Mouse (Mus musculus): ENCODE measurements around the gene Aak1.

Aak1 gene

DNA sequence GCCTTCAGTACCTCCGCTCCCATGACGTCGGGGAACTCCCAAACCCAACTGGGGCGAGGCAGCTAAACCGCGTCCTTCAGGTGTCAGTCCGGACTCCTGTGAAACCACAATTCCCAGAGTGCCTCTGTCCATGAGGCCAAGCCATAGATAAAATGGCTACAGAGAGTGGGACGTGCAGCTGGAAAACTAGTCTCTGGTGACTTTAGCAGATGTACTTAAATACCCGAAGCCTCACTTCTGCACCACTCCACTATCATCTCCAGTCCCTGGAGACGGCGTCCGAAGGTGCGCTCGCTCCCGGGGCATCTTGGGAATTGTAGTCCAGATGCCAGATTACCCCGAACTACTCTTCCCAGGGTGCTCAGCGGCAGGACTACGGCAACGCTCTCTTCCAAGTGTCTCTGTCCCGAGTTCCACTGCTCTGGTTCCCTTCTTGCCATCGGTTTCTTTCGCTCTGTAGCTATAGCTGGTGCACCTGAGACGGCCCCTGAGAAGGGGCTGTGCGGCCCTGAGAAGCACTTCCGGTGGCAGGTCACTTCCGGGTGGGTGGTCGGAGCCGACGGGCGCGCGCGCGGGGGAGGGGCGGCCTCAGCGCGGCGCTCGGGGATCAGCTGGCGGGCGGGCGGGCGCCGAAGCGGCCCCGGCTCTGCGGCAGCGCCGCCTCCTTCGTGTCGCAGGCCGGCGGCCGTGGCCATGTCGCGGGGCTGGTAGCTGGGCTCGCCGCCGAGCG is at the start of gene Aak1:
TSS of gene Aak1 (plus strand) at position 603 of the 730 bp plus-strand sequence.
- DNase-seq (ENCODE audit: low read depth, low spot score): peak; percentile 95

DNA sequence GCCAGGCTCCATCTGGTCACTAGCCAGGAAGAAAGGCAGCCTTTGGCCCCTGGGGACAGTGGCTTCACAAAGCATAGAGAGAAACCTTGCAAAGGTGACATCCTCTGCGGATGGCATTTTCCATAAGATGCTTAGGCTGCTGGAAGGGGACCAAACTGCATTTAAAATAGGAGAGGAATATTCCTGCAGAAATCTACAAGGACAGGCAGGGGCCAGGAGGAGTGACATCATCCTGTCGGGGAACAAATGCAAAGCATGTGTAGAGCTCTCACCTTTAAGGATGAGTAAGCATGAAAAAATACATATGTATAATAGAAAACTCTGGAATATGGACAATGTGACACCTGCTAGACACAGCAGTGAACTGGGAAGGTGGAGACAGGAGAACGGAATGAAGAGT is 48.9 kb upstream of the Aak1 start:
- DNase-seq (ENCODE audit: low read depth, low spot score): no peak

DNA sequence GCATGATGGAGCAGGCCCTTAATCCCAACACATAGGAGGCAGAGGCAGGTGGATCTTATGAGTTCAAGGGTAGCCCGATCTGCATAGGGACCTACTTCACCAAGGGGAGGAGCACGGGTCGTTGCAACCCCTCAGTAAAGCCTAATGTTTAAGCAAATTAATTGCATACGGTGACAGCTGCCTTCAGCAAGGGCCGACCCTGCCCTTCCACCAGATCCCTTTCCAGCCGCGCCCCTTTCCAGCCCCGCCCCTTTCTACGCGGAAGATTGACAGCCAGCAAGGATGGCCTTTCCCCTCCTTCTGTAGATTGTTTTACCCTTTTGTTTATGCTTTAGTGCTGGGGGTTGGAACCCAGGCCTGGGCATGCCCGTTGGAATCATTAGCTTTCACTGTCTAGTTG is 47.9 kb upstream of the Aak1 start:
- DNase-seq (ENCODE audit: low read depth, low spot score): no peak

DNA sequence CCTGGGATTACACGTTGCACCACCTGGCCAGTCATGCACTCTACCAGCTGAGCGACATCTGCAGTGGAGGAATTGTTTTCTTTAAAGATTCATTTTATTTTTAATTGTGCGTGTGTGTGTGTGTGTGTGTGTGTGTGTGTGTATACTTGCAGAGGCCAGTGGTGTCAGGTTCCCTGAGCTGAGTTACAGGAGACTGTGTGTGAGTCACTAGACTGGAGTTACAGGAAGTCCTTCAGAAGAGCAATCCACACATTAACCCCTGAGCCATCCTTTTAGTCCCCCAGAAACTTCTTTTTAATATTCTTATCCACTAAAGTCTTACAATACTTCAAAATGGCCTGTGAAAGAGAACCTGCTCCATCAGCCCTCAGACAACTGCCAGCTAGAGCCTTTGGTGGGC is 44.7 kb upstream of the Aak1 start:
- DNase-seq (ENCODE audit: low read depth, low spot score): no peak

DNA sequence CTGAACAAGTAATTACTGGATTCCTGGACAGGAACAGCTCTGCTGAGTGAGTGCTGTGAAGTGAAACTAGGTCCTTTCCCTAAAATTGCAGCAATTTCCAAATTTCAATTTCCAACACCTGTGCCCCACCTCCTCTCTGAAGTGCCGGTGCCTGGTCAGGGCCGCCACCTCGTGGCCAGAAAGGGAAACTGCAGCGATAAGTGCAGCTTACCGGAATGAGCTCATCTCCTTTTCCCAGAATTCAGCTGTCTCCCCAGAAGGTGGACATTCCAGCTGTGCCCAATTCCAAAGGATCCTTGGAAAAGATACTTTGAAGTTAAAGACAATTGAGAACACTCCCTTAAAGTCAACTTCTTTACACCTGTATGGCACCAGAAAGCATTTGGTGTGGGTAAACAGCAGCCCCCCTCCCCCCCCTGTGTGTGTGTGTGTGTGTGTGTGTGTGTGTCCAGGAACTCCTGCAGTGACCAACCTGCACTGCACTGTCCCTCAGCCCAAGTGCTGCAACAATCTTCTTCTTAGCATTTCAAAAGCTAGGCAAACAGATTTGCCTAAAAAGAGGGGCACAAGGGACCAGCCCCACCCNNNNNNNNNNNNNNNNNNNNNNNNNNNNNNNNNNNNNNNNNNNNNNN is 42.7 kb upstream of the Aak1 start:
- DNase-seq (ENCODE audit: low read depth, low spot score): peak; percentile 77

DNA sequence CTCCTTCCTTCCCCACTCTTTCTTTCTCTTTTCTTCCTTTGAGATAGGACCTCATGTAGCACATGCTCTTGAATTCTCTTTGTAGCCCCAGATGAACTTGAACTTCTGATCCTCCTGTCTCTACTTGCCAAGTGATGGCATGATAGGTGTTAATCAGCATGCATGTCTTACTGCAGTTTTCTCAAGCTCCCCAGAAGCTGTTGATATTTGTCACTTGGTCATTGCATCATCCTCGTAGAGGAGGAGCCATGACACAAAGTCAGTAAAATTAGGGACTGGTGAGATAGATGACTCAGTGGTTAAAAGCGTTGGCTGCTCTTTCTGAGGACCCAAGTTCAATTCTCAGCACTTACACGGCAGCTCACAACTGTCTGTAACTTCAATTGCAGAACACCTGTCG is 36.4 kb upstream of the Aak1 start:
- DNase-seq (ENCODE audit: low read depth, low spot score): no peak

DNA sequence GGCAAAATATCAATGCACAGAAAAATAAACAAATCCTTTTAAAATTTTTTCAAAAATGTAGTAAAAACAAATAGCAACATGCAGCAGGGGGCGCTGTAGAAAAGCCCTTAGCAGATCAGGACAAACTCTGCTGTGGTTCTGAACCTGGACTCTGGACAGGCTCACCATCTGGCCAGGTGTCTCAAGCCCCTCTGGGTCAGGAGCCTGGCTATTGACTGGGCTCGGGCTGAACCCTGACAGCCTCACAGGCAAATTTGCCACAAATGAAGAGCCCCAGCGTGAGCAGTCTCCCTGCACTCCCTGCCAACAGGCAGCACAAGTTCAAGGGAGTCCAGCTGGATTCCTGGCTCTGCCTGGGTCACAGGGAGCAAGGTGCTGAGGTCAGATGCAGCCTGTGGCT is 36.0 kb upstream of the Aak1 start:
- peak; percentile 61 for DNase-seq (ENCODE audit: low read depth, low spot score)

DNA sequence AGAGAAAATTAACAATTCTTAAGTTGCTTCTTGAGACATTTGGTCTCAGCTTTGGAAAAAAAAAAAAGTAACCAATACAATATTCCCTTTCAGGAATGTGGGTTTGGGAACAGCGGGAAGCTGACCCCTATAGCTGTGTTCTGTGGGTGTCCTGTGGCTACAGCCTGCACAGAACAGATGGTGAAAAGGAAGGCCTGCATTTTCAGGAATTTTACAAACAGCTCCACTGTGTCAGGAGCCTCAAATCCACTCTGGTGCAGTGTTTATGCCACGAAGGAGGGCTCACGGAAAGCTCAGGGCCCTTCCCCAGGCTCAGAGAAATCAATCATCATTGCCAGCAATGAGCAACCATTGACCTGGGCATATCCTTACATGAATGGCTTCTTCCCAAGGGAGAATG is 34.4 kb upstream of the Aak1 start:
- no peak for DNase-seq (ENCODE audit: low read depth, low spot score)

DNA sequence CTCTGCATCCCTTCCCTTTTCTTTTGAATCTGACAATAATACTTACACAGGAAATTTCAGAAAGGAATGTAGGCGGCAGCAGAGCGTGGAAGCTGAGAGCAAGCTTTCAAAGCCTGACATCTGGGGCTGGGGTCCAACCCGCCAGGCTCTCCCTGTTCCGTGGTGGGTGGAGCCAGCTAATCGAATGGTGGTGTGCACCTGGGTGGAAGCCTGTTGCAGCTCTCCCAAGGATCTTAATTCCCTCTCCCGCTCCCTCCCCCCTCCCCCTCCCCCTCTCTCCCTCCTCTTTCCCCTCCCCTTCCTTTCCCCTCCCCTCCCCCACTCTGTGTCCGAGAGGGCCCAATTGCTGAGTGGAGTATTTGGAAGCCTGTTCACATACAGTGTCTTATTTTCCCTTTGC is 33.9 kb upstream of the Aak1 start:
- no peak for DNase-seq (ENCODE audit: low read depth, low spot score)

DNA sequence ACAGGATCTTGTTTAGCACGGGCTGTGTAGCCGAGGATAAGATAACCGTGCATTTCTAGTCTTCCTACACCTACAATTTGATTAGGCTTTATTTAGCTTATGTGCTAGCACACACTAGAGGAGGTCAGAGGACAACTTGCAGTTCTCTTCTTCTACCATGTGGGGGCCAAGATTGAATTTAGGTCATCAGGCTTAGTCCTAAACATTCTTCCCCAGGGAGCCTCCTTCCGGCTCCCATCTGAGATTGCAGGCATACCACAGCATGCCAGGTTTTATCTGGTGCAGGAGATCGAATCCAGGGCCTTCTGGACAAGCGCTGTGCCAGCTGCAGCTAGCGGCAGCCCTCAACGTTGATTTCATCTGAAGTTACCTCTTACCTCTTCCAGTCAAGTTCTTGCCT is 32.7 kb upstream of the Aak1 start:
- DNase-seq (ENCODE audit: low read depth, low spot score): peak; percentile 52

DNA sequence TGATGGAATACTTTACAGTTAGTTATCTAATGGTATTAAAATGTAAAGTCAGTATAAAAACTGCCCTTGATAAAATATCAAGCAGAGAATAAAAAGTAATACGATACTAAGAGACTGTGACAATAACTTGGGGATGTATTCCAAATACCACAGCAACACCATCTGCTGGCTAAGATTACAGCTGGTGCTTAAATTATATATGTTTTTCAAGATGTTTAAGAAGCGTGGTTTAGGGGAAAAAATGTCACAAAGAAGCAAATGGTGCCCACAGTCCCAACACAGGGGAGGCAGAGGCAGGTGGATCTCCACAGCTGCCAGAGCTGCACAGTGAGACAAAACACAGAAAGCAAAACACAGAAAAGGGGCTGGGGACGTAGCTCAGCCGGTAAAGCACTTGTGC is 30.4 kb upstream of the Aak1 start:
- DNase-seq (ENCODE audit: low read depth, low spot score): no peak

DNA sequence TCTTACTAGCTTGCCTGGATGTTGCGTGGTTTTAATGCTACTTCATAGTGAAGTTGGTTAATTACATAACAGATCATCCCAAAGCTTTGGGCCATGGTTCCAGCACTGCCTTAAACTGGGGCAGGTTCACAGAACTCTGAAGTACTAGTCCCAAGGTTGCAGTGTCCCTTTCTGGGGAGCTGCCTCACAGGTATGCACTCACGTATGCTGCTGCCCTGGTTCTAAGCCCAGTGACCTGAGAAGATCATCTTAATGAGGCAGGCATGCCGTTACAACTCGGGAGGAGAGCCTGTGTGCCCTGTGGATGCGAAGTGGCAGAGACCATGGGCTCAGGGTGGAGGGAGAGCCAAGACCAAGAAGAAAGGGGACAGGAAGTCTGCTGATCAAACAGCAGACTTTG is 29.4 kb upstream of the Aak1 start:
- DNase-seq (ENCODE audit: low read depth, low spot score): no peak

DNA sequence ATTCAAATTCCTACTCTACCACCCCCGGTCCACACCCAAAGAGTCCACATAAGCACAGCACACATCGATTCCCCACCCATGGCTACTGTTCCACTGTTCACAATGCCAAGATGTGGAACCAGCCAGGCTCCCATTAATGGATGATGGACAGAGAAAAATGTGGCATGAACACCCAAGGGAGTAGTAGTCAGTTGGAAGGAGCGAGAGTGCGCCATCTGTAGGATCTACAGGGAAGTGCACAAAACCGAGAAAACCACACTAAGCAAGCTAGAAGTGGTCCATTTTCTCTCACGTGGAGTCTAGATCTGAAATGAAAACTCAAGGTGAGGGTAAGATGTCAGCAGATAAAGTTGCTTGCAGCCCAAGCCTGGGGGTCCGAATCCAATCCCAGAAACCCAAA is 28.6 kb upstream of the Aak1 start:
- DNase-seq (ENCODE audit: low read depth, low spot score): peak; percentile 50

DNA sequence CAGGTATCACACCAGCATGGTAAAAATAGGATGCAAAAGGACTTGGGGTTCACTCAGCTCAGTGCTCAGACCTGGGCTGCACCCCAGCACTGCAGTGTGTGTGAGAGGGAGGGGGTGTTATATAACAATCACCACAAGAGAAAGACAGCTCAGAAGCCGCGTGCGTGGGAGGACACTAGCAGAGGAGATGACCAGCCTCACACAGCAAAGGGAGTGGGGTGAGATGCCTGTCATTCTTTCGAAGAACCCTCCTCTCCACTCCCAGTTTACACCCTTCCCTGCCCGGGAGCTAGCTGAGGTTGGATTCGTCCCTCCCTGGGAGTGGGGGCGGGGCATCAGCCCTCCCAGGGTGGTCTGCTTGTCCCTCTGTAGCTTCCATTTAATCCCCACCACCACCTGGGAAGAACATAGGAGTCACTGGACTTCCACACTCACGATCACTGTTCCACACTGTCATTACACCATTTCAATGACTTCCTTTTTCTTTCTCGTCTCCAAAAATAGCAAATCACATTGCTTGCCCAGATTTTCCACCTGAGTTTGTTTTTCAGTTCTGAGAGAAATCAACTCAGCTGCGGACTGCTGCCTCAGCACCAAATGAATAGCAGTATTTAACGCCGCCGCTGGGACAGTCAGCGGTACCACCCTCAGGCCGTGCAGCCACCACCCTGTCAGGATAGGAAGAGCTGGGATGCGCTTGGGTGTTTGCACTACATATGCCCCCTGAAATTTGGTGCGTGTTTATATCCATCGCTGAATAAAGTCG is 26.8 kb upstream of the Aak1 start:
- DNase-seq (ENCODE audit: low read depth, low spot score): no peak

DNA sequence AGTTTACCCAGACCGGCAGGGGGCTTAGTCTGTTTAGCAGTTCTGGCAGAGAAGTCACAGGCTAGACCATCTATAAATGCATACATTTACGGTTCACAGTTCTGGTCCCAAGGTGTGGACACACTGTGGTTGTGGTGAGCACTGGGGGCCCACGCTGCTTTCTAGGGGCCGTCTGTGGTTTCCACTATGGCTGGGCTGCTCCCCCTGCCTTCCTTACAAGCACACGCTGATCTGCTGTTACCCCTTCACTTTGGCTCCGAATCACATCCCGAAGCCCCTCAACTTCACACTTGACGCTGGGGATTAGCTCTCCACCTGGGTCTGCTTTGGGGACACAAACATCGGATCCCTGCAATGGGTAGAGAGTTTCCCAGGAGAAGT is 26.3 kb upstream of the Aak1 start:
- DNase-seq (ENCODE audit: low read depth, low spot score): no peak

DNA sequence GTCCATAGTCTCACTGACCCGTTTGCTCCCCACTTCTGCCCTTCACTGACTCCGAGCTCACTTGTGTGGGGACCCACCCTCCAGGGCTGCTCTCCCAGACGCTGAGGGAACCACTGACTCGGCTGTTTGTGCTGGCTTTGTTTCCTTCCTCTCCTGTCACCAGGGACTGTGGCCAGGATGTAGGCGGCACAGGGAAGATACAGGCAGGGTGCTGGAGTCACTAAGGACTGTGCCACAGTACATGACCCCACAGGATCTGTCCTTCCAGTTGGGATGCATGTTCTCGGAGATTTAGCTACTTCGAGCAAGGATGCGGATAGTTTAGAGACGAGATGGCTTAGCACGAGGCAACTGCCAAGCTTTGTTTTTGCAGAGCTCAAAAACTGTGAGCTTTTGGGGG is 25.5 kb upstream of the Aak1 start:
- DNase-seq (ENCODE audit: low read depth, low spot score): no peak

DNA sequence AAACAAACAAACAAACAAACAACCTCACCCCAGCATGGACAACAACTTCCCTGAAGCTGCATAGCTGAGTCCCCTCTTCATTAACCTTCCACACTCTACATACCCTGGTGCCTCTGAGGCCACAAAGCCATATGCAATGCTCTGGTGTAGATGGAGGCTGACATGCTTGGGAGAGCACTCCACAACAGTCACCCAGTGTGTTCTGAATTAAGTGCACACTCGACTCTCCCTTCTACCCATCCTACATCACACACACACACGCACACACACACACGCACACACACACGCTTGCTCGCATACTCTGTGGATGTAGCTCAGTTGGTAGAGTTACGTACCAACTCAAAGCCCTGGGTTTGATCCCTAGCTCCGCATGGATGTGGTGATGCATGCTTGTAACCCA is 24.9 kb upstream of the Aak1 start:
- no peak for DNase-seq (ENCODE audit: low read depth, low spot score)

DNA sequence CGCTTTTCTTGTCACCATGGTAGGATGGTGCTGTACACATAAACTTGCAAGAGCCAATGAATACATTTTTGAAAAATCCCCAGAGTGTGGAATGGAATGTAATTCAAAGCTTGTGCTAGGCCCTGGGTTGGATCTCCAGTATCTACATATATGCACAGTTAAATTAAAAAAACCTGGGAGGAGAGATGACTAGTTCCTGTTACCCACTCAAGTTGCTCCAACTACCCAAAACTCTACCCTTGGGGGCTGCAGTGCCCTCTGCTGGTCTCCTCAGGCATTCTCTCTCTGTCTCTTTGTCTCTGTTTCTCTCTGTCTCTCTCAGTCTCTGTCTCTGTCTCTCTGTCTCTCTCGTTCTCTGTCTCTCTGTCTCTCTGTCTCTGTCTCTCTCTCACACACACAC is 21.9 kb upstream of the Aak1 start:
- DNase-seq (ENCODE audit: low read depth, low spot score): peak; percentile 35

DNA sequence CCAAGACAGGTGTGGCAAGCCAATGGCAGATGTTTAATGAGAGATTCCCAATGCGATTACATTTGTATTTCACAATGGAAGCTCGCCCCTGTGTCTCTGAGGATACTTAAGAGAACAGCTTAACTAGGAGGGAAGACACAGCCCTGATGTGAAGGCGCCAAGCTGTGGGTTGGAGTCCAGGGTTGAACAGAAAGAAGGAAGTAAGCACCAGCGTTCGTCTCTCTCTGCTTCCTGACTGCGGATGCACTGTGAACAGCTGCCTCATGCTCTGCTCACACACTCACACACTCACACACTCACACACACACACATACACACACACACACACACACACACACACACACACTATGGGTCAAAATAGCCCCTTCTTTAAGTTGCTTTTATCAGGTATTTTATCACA is 19.5 kb upstream of the Aak1 start:
- peak; percentile 66 for DNase-seq (ENCODE audit: low read depth, low spot score)

DNA sequence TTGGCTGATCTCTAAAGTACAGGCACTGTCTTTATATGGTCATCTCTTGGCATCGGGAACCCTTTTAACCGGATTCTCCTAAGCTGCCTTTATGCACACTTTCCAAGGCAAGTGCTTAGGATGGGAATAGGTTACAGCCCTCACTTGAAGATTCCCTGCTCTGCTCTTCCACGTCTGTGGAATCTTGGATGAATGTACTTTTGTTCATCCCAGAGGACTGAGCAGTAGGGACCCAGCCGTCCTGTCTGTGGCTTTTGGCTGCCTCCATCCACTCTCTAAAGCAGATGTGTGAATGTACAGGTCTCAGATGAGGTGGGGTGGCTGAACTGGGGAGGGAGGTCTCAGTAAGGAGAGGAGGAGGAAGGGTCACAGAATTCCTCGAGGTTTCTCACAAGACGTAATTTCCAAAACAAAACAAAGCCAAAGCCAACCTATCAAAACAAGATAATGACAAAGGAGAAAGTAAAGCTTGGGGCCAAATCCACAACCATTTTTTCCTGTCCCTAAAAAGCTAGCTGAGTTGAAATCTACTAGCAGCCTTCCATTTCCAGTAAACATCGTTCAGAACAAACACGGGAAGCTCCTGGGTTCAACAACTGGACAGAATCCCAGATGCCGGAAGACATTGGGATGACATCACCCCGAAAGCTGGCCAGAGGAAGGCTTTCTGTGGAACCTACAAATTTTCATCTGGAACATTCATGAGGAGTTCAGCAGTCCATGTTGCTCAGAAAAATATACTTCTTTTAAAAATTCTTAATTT is 18.4 kb upstream of the Aak1 start:
- DNase-seq (ENCODE audit: low read depth, low spot score): no peak

DNA sequence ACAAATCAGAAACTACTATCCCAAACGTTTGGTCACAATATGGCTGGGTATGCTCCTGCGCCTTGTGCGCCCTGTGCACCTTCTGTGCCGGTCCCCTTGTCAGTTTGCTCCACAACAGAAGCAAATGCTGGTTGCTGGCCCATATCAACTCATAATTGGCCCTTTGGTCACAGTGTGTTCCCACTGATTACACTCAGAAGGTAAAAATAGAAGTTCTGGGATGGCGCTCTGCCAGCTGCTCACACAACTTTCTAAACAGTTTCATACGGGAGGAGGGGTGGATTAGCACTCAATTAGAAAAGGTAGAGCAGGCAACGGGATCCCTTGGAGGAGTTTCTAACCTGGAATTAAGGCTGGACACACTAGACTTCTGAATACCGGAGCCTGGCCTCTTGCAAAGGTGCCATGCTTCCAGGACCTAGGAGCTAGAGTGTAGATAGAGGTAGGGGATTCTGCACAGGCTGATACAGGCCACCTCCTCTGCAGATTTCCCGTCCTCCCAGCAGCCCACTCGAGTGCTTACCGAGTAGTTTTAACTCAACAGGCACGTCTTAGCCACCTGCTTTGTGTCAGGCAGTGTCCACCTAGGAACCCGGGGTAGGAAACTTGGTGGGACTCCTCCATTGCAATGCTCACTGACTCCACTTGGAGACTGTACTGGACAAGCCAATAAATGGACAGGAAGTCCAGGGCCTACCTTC is 16.4 kb upstream of the Aak1 start:
- no peak for DNase-seq (ENCODE audit: low read depth, low spot score)

DNA sequence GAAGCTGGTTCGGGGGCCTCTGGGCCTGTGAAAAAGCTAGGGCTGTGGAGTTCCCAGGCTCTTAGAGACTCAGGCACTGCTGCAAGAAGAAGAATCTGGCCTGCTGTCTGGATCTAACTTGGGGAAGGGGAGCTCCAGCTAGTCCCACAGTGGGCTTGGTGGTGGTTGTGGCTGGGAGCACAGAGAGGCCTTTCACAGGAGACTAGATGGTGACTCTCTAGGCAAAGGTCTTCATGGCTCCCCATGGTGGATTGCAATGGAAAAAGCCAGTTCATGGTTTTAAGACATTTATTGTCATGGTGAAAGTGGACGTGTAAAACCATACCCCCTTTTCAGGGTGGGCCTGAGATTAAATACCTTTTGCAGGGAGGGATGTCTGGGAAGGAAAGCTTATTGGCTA is 10.2 kb upstream of the Aak1 start:
- DNase-seq (ENCODE audit: low read depth, low spot score): no peak
